Mouse (Mus musculus) midbrain, embryonic 15.5 days (tissue): ENCODE measurements at regions not wholly inside any gene's neighbourhood (a gene's known extent, or its start where the extent isn't known, plus 50 kb on each side); places are given as distances from the start of the nearest gene placed in this dataset.

Experiments used
- ATAC-seq: fragments of 200-750 bp; cut with Nextera tagmentation; replicated peaks from 2 replicates; pipeline ENCODE4 v1.8.0; 2017; ENCODE audit warnings: moderate TSS enrichment
- H3K27ac ChIP-seq: fragments of 300-500 bp; sonication (generic); 2 replicates; pipeline ENCODE4 v1.5.1; 2015; ENCODE audit warnings: mild to moderate bottlenecking, inconsistent platforms
- H3K27me3 ChIP-seq: fragments of 300-500 bp; sonication (generic); replicated peaks from 2 replicates; pipeline ENCODE4 v1.6.1; 2015; ENCODE audit warnings: inconsistent platforms
- H3K36me3 ChIP-seq: fragments of 300-500 bp; sonication (generic); replicated peaks from 2 replicates; pipeline ENCODE4 v1.6.1; 2015; ENCODE audit warnings: inconsistent platforms
- H3K4me1 ChIP-seq: fragments of 300-500 bp; sonication (generic); 2 replicates; pipeline ENCODE4 v1.6.1; 2015; ENCODE audit warnings: inconsistent platforms
- H3K4me2 ChIP-seq: fragments of 300-500 bp; sonication (generic); 2 replicates; pipeline ENCODE4 v1.6.1; 2015; ENCODE audit warnings: inconsistent platforms, mild to moderate bottlenecking, moderate library complexity
- H3K4me3 ChIP-seq: fragments of 300-500 bp; sonication (generic); 2 replicates; pipeline ENCODE4 v1.5.1; 2015; ENCODE audit warnings: mild to moderate bottlenecking, inconsistent platforms
- H3K9ac ChIP-seq: fragments of 300-500 bp; sonication (generic); 2 replicates; pipeline ENCODE4 v1.6.1; 2015; ENCODE audit warnings: mild to moderate bottlenecking, inconsistent platforms
- H3K9me3 ChIP-seq: fragments of 300-500 bp; sonication (generic); 2 replicates; pipeline ENCODE4 v1.6.1; 2016; ENCODE audit warnings: inconsistent platforms
- WGBS: fragments of 180-500 bp; shearing (Covaris S2); methylation state at CpG from one replicate; pipeline ENCODE4 v1.1.7; 2015; ENCODE audit warnings: mixed read lengths; 5-methylcytosine and 5-hydroxymethylcytosine counted together

GRCm38 (mm10) chr8:7489948-7490347 is 1171.1 kb downstream of the Efnb2 start:
- Histone ChIP-seq H3K27me3 (no peaks in the 10 kb centered on the region), H3K9me3 (no peaks in the 10 kb centered on the region), H3K9ac (no peak overlapping the region), H3K27ac (no peak overlapping the region), H3K4me3 (no peak overlapping the region), H3K4me1 (no peaks in the 10 kb centered on the region), H3K36me3 (no peaks in the 10 kb centered on the region), H3K4me2 (no peak overlapping the region)
- no peak for ATAC-seq
- 86% methylated on average over 1 of the region's 1 CpGs for WGBS

- H3K4me2 ChIP-seq = no peak overlapping the region
- H3K4me1 ChIP-seq = no peaks in the 10 kb centered on the region
- WGBS = 39% methylated on average over 7 of the region's 7 CpGs
- H3K9me3 ChIP-seq = no peaks in the 10 kb centered on the region
- H3K27me3 ChIP-seq = no peaks in the 10 kb centered on the region
- no peak overlapping the region for H3K27ac ChIP-seq
- no peak overlapping the region for H3K4me3 ChIP-seq
- ATAC-seq = no peak
- H3K36me3 ChIP-seq = no peaks in the 10 kb centered on the region
- no peak overlapping the region for H3K9ac ChIP-seq
Observed at GRCm38 (mm10) chr8:7472153-7472796, 1188.8 kb downstream of the Efnb2 start.

GRCm38 (mm10) chr8:7469261-7469660 is 1191.8 kb downstream of the Efnb2 start:
- no peak overlapping the region for H3K4me2 ChIP-seq
- no peak overlapping the region for H3K9ac ChIP-seq
- no peaks in the 10 kb centered on the region for H3K36me3 ChIP-seq
- H3K9me3 ChIP-seq = no peaks in the 10 kb centered on the region
- H3K27me3 ChIP-seq = no peaks in the 10 kb centered on the region
- H3K27ac ChIP-seq = no peak overlapping the region
- no peaks in the 10 kb centered on the region for H3K4me1 ChIP-seq
- 94% methylated on average over 4 of the region's 4 CpGs for WGBS
- no peak overlapping the region for H3K4me3 ChIP-seq
- ATAC-seq = no peak

- Histone ChIP-seq H3K36me3 (no peaks in the 10 kb centered on the region), H3K27ac (no peak overlapping the region), H3K27me3 (no peaks in the 10 kb centered on the region), H3K4me1 (no peaks in the 10 kb centered on the region), H3K4me2 (no peak overlapping the region), H3K4me3 (no peak overlapping the region), H3K9me3 (no peaks in the 10 kb centered on the region), H3K9ac (no peak overlapping the region)
- no peak for ATAC-seq
- WGBS = 81% methylated on average over 1 of the region's 1 CpGs
Observed at GRCm38 (mm10) chr8:7462798-7463197, 1198.2 kb downstream of the Efnb2 start.

GRCm38 (mm10) chr8:7449361-7449760 is 1211.7 kb downstream of the Efnb2 start:
- no peak for ATAC-seq
- no peaks in the 10 kb centered on the region for H3K4me1 ChIP-seq
- H3K9ac ChIP-seq = no peak overlapping the region
- no peak overlapping the region for H3K4me3 ChIP-seq
- no peaks in the 10 kb centered on the region for H3K27me3 ChIP-seq
- no peak overlapping the region for H3K4me2 ChIP-seq
- no peaks in the 10 kb centered on the region for H3K9me3 ChIP-seq
- H3K27ac ChIP-seq = no peak overlapping the region
- no peaks in the 10 kb centered on the region for H3K36me3 ChIP-seq

GRCm38 (mm10) chr8:7447026-7447425 is 1214.0 kb downstream of the Efnb2 start:
- no peak overlapping the region for H3K9ac ChIP-seq
- H3K36me3 ChIP-seq = no peaks in the 10 kb centered on the region
- no peak overlapping the region for H3K4me2 ChIP-seq
- no peaks in the 10 kb centered on the region for H3K27me3 ChIP-seq
- H3K9me3 ChIP-seq = no peaks in the 10 kb centered on the region
- no peak overlapping the region for H3K4me3 ChIP-seq
- H3K27ac ChIP-seq = no peak overlapping the region
- no peaks in the 10 kb centered on the region for H3K4me1 ChIP-seq
- 48% methylated on average over 1 of the region's 1 CpGs for WGBS
- no peak for ATAC-seq

GRCm38 (mm10) chr8:7440829-7441228 is 1220.2 kb downstream of the Efnb2 start:
- Histone ChIP-seq H3K36me3 (no peaks in the 10 kb centered on the region), H3K4me1 (peaks cover 11% of the 10 kb centered on the region), H3K4me3 (no peak overlapping the region), H3K9me3 (no peaks in the 10 kb centered on the region), H3K9ac (no peak overlapping the region), H3K4me2 (no peak overlapping the region), H3K27me3 (no peaks in the 10 kb centered on the region), H3K27ac (no peak overlapping the region)
- ATAC-seq = peak; percentile 61; the same call in 1 of the 2 replicates

- Histone ChIP-seq H3K9ac (no peak overlapping the region), H3K4me1 (peaks cover 11% of the 10 kb centered on the region), H3K4me3 (no peak overlapping the region), H3K4me2 (no peak overlapping the region), H3K27me3 (no peaks in the 10 kb centered on the region), H3K36me3 (no peaks in the 10 kb centered on the region), H3K9me3 (no peaks in the 10 kb centered on the region), H3K27ac (no peak overlapping the region)
- ATAC-seq = peak; percentile 99
- WGBS = 2% methylated on average over 4 of the region's 4 CpGs
Observed at GRCm38 (mm10) chr8:7440278-7440684, 1220.8 kb downstream of the Efnb2 start.

GRCm38 (mm10) chr8:7439869-7440268 is 1221.2 kb downstream of the Efnb2 start:
- H3K27me3 ChIP-seq = no peaks in the 10 kb centered on the region
- peaks cover 11% of the 10 kb centered on the region for H3K4me1 ChIP-seq
- no peak overlapping the region for H3K9ac ChIP-seq
- no peak overlapping the region for H3K4me3 ChIP-seq
- no peak overlapping the region for H3K4me2 ChIP-seq
- no peak overlapping the region for H3K27ac ChIP-seq
- peak; percentile 53 for ATAC-seq
- no peaks in the 10 kb centered on the region for H3K9me3 ChIP-seq
- WGBS = 10% methylated on average over 3 of the region's 3 CpGs
- H3K36me3 ChIP-seq = no peaks in the 10 kb centered on the region

GRCm38 (mm10) chr8:7430482-7430881 is 1230.6 kb downstream of the Efnb2 start:
- ATAC-seq = no peak
- Histone ChIP-seq H3K9me3 (no peaks in the 10 kb centered on the region), H3K27me3 (no peaks in the 10 kb centered on the region), H3K4me2 (no peak overlapping the region), H3K36me3 (no peaks in the 10 kb centered on the region), H3K27ac (no peak overlapping the region), H3K4me3 (no peak overlapping the region), H3K4me1 (no peaks in the 10 kb centered on the region), H3K9ac (no peak overlapping the region)

GRCm38 (mm10) chr8:7398175-7398574 is 1262.9 kb downstream of the Efnb2 start:
- Histone ChIP-seq H3K9ac (no peak overlapping the region), H3K9me3 (no peaks in the 10 kb centered on the region), H3K36me3 (no peaks in the 10 kb centered on the region), H3K27me3 (no peaks in the 10 kb centered on the region), H3K27ac (no peak overlapping the region), H3K4me2 (no peak overlapping the region), H3K4me1 (no peaks in the 10 kb centered on the region), H3K4me3 (no peak overlapping the region)
- no peak for ATAC-seq
- WGBS = 86% methylated on average over 2 of the region's 2 CpGs

- no peak overlapping the region for H3K4me3 ChIP-seq
- H3K27ac ChIP-seq = no peak overlapping the region
- H3K27me3 ChIP-seq = no peaks in the 10 kb centered on the region
- no peaks in the 10 kb centered on the region for H3K36me3 ChIP-seq
- H3K9ac ChIP-seq = no peak overlapping the region
- 81% methylated on average over 5 of the region's 5 CpGs for WGBS
- H3K9me3 ChIP-seq = no peaks in the 10 kb centered on the region
- H3K4me2 ChIP-seq = no peak overlapping the region
- H3K4me1 ChIP-seq = no peaks in the 10 kb centered on the region
- no peak for ATAC-seq
Observed at GRCm38 (mm10) chr8:7397355-7397862, 1263.6 kb downstream of the Efnb2 start.
